Mouse (Mus musculus) lung, adult 2 months (tissue): ENCODE measurements around the gene Myo1g.

Source experiments
- CTCF ChIP-seq: fragments of 200-500 bp; IDR thresholded peaks from 2 replicates; pipeline ENCODE4 v1.5.1; 2011; ENCODE audit warnings: mild to moderate bottlenecking, low read length, control low read depth; ENCODE audit not compliant: insufficient read depth
- POLR2A ChIP-seq: fragments of 200-500 bp; IDR thresholded peaks from 2 replicates; pipeline ENCODE4 v1.6.1; 2011; ENCODE audit warnings: low read depth, mild to moderate bottlenecking, control low read depth, low read length, borderline replicate concordance; ENCODE audit errors: extremely low read depth

DNA sequence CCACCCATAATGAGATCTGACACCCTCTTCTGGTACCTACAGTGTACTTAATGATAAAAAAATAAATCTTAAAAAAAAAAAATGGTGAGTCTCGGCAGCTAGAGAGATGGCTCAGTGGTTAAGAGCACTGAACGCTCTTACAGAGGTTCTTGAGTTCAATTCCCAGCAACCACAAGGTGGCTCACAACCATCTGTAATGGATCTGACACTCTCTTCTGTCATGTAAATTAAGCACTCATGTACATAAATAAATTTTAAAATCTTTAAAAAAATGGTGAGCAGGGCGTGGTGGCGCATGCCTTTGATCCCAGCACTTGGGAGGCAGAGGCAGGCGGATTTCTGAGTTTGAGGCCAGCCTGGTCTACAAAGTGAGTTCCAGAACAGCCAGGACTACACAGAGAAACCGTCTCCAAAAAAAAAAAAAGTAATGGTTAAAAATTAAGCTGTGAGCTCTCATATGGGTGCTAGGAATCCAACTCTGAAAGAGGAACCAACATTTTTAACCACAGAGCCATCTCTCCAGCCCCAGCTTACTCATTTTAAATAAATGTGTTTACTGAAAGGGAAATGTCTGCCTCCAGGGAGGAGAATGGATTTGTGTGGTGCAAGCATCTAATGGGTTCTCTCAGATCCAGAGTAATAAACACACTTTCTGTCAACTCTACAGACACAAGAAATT lies 57.5 kb downstream of the Myo1g start:
- TF ChIP-seq CTCF (no peak), POLR2A (no peak)
